In the genomic region with DNA sequence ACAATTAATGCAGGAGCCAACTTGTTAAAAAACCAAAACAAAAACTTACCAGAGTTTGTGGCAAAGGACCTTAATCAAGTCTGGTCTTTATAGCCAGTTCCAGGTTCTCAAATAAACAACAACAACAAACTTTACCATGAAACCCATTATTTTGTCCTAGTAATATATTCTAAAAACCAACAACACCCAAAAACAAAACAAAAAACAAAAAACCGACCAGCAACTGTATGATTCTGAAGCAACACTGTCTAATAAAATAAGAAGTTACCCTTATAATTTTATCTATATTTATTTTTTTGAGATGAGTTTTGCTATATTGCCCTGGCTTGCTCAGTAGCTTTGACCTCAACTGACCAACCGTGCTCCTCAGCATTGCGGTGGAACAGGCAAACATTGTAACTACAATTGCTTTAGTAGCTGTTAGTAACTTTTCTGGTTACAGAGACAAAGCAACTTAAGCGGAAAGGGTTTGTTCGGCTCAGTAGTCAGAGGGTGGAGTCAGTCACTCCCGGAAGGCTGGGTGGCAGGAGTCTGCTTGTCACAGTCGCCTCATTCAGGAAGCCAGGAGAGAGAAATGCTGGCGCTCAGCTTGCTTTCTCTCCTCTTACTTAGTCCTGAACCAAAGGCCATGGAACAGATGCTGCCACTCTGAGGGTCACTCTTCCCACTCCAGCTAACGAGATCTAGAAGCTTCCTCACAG, we compare ENCODE assay signal across 9 mouse cellular contexts. TPM values are rescaled to one million over a fixed set of nuclear protein-coding genes. Genes with fewer than 3 reads are reported as not detected.
DNase-seq lines count a peak whose midpoint lies in the region; ATAC-seq and TF ChIP-seq lines count a peak whose summit lies in the region.
"Had no signal": no experiment of that assay in that cellular context is flagged by ENCODE, and none has a peak within 500 bp of the region (broad histone marks: within the 10 kb centered on the region; RNA-seq: fewer than 3 reads in every experiment).

No protein-coding gene starts in this region.

- WGBS in hindbrain, embryonic 11.5 days: 50% methylated on average over 9 of the region's 9 CpGs
- WGBS in hindbrain, postnatal 0 days: 46% methylated on average over 9 of the region's 9 CpGs
- 46% methylated on average over 9 of the region's 9 CpGs for WGBS in heart, embryonic 15.5 days
- 28% methylated on average over 9 of the region's 9 CpGs for whole genome bisulfite sequencing in liver, postnatal 0 days (ENCODE audit: insufficient replicate concordance)

- no peak for ATAC-seq in hindbrain, embryonic 11.5 days (ENCODE audit: low FRiP score)
- no peak for ATAC-seq in hindbrain, postnatal 0 days
- no peak for ATAC-seq in heart, embryonic 15.5 days (replicated peaks; ENCODE audit: insufficient number of reproducible peaks, insufficient read depth, low FRiP score, low read depth)
- ATAC-seq in liver, postnatal 0 days: no peak

- H3K4me2 ChIP-seq in hindbrain, embryonic 11.5 days (replicated peaks; ENCODE audit: low read depth, low read length): no peak overlapping the region
- H3K4me2 ChIP-seq in hindbrain, postnatal 0 days (ENCODE audit: low read depth, low read length): no peak overlapping the region
- no peak overlapping the region for H3K4me2 ChIP-seq in heart, embryonic 15.5 days
- peak overlapping the region; percentile 50 for H3K4me2 ChIP-seq in liver, postnatal 0 days (ENCODE audit: low read depth, low read length)

- no peak overlapping the region for H3K4me3 ChIP-seq in hindbrain, embryonic 11.5 days (ENCODE audit: low read depth, low read length)
- H3K4me3 ChIP-seq in hindbrain, postnatal 0 days (ENCODE audit: low read length): no peak overlapping the region
- no peak overlapping the region for H3K4me3 ChIP-seq in heart, embryonic 15.5 days
- no peak overlapping the region for H3K4me3 ChIP-seq in liver, postnatal 0 days (ENCODE audit: low read depth, low read length)

- TF ChIP-seq EP300 in liver, postnatal 0 days (IDR thresholded peaks at IDR 0.05; ENCODE audit: low read depth): no peak

- no peaks in the 10 kb centered on the region for H3K27me3 ChIP-seq in hindbrain, embryonic 11.5 days (ENCODE audit: control insufficient read depth, insufficient read depth, low read length)
- H3K27me3 ChIP-seq in hindbrain, postnatal 0 days (ENCODE audit: insufficient read depth, low read length): no peaks in the 10 kb centered on the region
- H3K27me3 ChIP-seq in heart, embryonic 15.5 days: no peaks in the 10 kb centered on the region
- H3K27me3 ChIP-seq in liver, postnatal 0 days (ENCODE audit: insufficient read depth, low read length): no peaks in the 10 kb centered on the region
- H3K27me3 ChIP-seq: limb, embryonic 12.5 days had no signal

- TF ChIP-seq CTCF in hindbrain, postnatal 0 days (IDR thresholded peaks at IDR 0.05; ENCODE audit: low read depth): no peak
- no peak for TF ChIP-seq CTCF in liver, postnatal 0 days (IDR thresholded peaks at IDR 0.05; ENCODE audit: low read depth)

- no peaks in the 10 kb centered on the region for H3K9me3 ChIP-seq in hindbrain, embryonic 11.5 days (ENCODE audit: control insufficient read depth, low read length)
- H3K9me3 ChIP-seq in hindbrain, postnatal 0 days (ENCODE audit: low read length): no peaks in the 10 kb centered on the region
- no peaks in the 10 kb centered on the region for H3K9me3 ChIP-seq in heart, embryonic 15.5 days (replicated peaks)
- H3K9me3 ChIP-seq in liver, postnatal 0 days (ENCODE audit: low read length): no peaks in the 10 kb centered on the region
- H3K9me3 ChIP-seq: limb, embryonic 12.5 days had no signal

- H3K36me3 ChIP-seq in hindbrain, embryonic 11.5 days (ENCODE audit: control insufficient read depth, insufficient read depth, low read length): no peaks in the 10 kb centered on the region
- H3K36me3 ChIP-seq in hindbrain, postnatal 0 days (ENCODE audit: insufficient read depth, low read length): no peaks in the 10 kb centered on the region
- H3K36me3 ChIP-seq in heart, embryonic 15.5 days: no peaks in the 10 kb centered on the region
- no peaks in the 10 kb centered on the region for H3K36me3 ChIP-seq in liver, postnatal 0 days (replicated peaks; ENCODE audit: insufficient read depth, low read length)
- H3K36me3 ChIP-seq: limb, embryonic 12.5 days had no signal

- H3K9ac ChIP-seq in hindbrain, embryonic 11.5 days (ENCODE audit: low read depth, low read length): no peak overlapping the region
- no peak overlapping the region for H3K9ac ChIP-seq in hindbrain, postnatal 0 days (replicated peaks; ENCODE audit: low read length)
- H3K9ac ChIP-seq in heart, embryonic 15.5 days: no peak overlapping the region
- no peak overlapping the region; the same call in 1 of the 2 replicates for H3K9ac ChIP-seq in liver, postnatal 0 days (replicated peaks)
- H3K9ac ChIP-seq: limb, embryonic 12.5 days had no signal

- no peak overlapping the region for H3K27ac ChIP-seq in hindbrain, embryonic 11.5 days (ENCODE audit: low read depth, low read length)
- H3K27ac ChIP-seq in hindbrain, postnatal 0 days: no peak overlapping the region
- peak overlapping the region; percentile 8; the same call in 1 of the 2 replicates for H3K27ac ChIP-seq in heart, embryonic 15.5 days
- H3K27ac ChIP-seq in liver, postnatal 0 days (ENCODE audit: low read depth): peak overlapping the region; percentile 46
- H3K27ac ChIP-seq: limb, embryonic 12.5 days had no signal

- no peaks in the 10 kb centered on the region for H3K4me1 ChIP-seq in hindbrain, embryonic 11.5 days (replicated peaks; ENCODE audit: control insufficient read depth, insufficient read depth, low read length)
- peaks cover 14% of the 10 kb centered on the region; the same call in 1 of the 2 replicates for H3K4me1 ChIP-seq in hindbrain, postnatal 0 days (ENCODE audit: insufficient read depth, low read length)
- H3K4me1 ChIP-seq in heart, embryonic 15.5 days (replicated peaks): peaks cover 24% of the 10 kb centered on the region
- H3K4me1 ChIP-seq in liver, postnatal 0 days (ENCODE audit: insufficient read depth): peaks cover 26% of the 10 kb centered on the region

- DNase-seq in hindbrain, embryonic 11.5 days (ENCODE audit: low spot score): peak; percentile 10
- no peak for DNase-seq in hindbrain, postnatal 0 days (ENCODE audit: low spot score)
- DNase-seq in liver, postnatal 0 days: peak; percentile 54
- peak; percentile 62 to 68 for DNase-seq in spleen, postnatal 36 days (ENCODE audit: low spot score in 2 of 2)
- DNase-seq in neural tube, embryonic 10.5 days (ENCODE audit: extremely low spot score, low spot score): no peak
- no peak for DNase-seq in adrenal gland, postnatal 25 days
- no peak for DNase-seq in right cerebral cortex, postnatal 25 days

RNA-seq across cellular contexts. Expression of a gene that starts 1.4 kb away (rescaled TPM):
- polyA plus RNA-seq in hindbrain, embryonic 11.5 days (2014; fragmentation: Nextera tagmentation; extraction: Ambion mirVana): 7.8 and 8.1 TPM in 2 replicates
- 10.3 and 19.1 TPM in 2 replicates for total RNA-seq in hindbrain, postnatal 0 days (2014; rRNA removed)
- polyA plus RNA-seq in hindbrain, postnatal 0 days (2015; fragmentation: Nextera tagmentation; extraction: Ambion mirVana): 12.4 and 12.6 TPM in 2 replicates
- polyA plus RNA-seq in heart, embryonic 15.5 days (2015; fragmentation: Nextera tagmentation; extraction: Ambion mirVana): 7.3 and 8.9 TPM in 2 replicates
- 6.8 and 7.2 TPM in 2 replicates for polyA plus RNA-seq in liver, postnatal 0 days (2015; fragmentation: Nextera tagmentation; extraction: Ambion mirVana)
- total RNA-seq in adrenal gland, postnatal 25 days (2021): 29.0 and 39.4 TPM in 2 replicates

RNA-seq across cellular contexts. Expression of a gene that starts 33.8 kb away (rescaled TPM):
- 0.21 TPM in 1 of 2 replicates, not detected in the other for polyA plus RNA-seq in hindbrain, embryonic 11.5 days (2014; fragmentation: Nextera tagmentation; extraction: Ambion mirVana)
- not detected in 2 replicates for total RNA-seq in hindbrain, postnatal 0 days (2014; rRNA removed)
- 1.2 and 1.9 TPM in 2 replicates for polyA plus RNA-seq in hindbrain, postnatal 0 days (2015; fragmentation: Nextera tagmentation; extraction: Ambion mirVana)
- polyA plus RNA-seq in heart, embryonic 15.5 days (2015; fragmentation: Nextera tagmentation; extraction: Ambion mirVana): 0.74 and 2.5 TPM in 2 replicates
- polyA plus RNA-seq in liver, postnatal 0 days (2015; fragmentation: Nextera tagmentation; extraction: Ambion mirVana): 1.1 and 1.5 TPM in 2 replicates
- total RNA-seq in adrenal gland, postnatal 25 days (2021): 12.0 and 19.8 TPM in 2 replicates

Comparison
In these comparisons a context has a peak if more than half of its experiments do, and no peak if none do; other contexts are left out.
1. DNase-seq: peak in hindbrain, embryonic 11.5 days (single experiment), liver, postnatal 0 days (single experiment) and spleen, postnatal 36 days (2 of 2); none in hindbrain, postnatal 0 days (single experiment), neural tube, embryonic 10.5 days (single experiment), adrenal gland, postnatal 25 days (single experiment) and right cerebral cortex, postnatal 25 days (single experiment).
2. H3K27ac ChIP-seq: peak in heart, embryonic 15.5 days (single experiment) and liver, postnatal 0 days (single experiment); none in hindbrain, embryonic 11.5 days (single experiment) and hindbrain, postnatal 0 days (single experiment).